Mouse (Mus musculus) forebrain, embryonic 12.5 days (tissue): ENCODE measurements around the gene Zfp106. TPM values are rescaled to one million over a fixed set of nuclear protein-coding genes. Genes with fewer than 3 reads are reported as not detected.
"Not testable (repeated sequence)": the region's sequence is repeated elsewhere in the genome, so short reads cannot be mapped to it uniquely, and the experiment has no call there.

Experiments
- ATAC-seq: fragments of 200-750 bp; cut with Nextera tagmentation; 2 replicates; pipeline ENCODE4 v1.8.0; 2017; ENCODE audit warnings: moderate TSS enrichment; ENCODE audit not compliant: low FRiP score
- H3K27ac ChIP-seq: fragments of 300-500 bp; sonication (generic); 2 replicates; pipeline ENCODE4 v1.5.1; 2016; ENCODE audit warnings: mild to moderate bottlenecking
- H3K27me3 ChIP-seq: fragments of 300-500 bp; sonication (generic); 2 replicates; pipeline ENCODE4 v1.6.1; 2016; ENCODE audit warnings: mild to moderate bottlenecking
- H3K36me3 ChIP-seq: fragments of 300-500 bp; sonication (generic); replicated peaks from 2 replicates; pipeline ENCODE4 v1.6.1; 2016; ENCODE audit warnings: mild to moderate bottlenecking
- H3K4me1 ChIP-seq: fragments of 300-500 bp; sonication (generic); 2 replicates; pipeline ENCODE4 v1.6.1; 2016
- H3K4me2 ChIP-seq: fragments of 300-500 bp; sonication (generic); 2 replicates; pipeline ENCODE4 v1.6.1; 2016; ENCODE audit warnings: mild to moderate bottlenecking, moderate library complexity
- H3K4me3 ChIP-seq: fragments of 300-500 bp; sonication (generic); replicated peaks from 2 replicates; pipeline ENCODE4 v1.5.1; 2016; ENCODE audit warnings: mild to moderate bottlenecking
- H3K9ac ChIP-seq: fragments of 300-500 bp; sonication (generic); 2 replicates; pipeline ENCODE4 v1.6.1; 2016; ENCODE audit warnings: mild to moderate bottlenecking
- H3K9me3 ChIP-seq: fragments of 300-500 bp; sonication (generic); 2 replicates; pipeline ENCODE4 v1.6.1; 2016
- WGBS: fragments of 180-500 bp; shearing (Covaris S2); methylation state at CpG from one replicate; pipeline ENCODE4 v1.1.7; 2016; 5-methylcytosine and 5-hydroxymethylcytosine counted together
- polyA plus RNA-seq: library from polyadenylated mRNA; unstranded; fragments of >200 nt; fragmentation: Nextera tagmentation; extraction: Ambion mirVana; gene quantifications from 2 replicates; pipeline ENCODE4 v1.2.1, GENCODE M21; 2016

Gene Zfp106
- polyA plus RNA-seq, 1 experiment from 2014 or later: 68.3 TPM

DNA sequence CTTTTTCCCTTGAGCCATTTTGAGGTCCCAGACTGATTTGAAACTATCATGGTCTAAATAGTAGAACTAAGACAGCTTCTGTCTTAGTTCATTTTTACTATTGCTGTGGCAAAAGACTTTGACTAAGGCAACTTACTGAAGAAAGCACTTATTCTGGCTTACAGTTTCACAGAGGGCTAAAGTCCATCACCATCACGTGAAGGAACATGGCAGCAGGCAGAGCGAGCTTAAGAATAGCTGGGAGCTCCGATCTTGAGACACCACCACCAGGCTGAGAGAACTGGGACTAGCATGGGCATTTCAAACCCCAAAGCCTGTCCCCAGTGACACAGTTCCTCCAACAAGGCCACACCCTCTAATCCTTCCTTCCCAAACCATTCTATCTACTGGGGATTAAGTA, 7.4 kb upstream of the Zfp106 start:
- H3K27ac ChIP-seq: no peak overlapping the region
- no peaks in the 10 kb centered on the region for H3K27me3 ChIP-seq
- H3K36me3 ChIP-seq: peaks cover 9% of the 10 kb centered on the region
- ATAC-seq: no peak
- H3K9ac ChIP-seq: no peak overlapping the region
- no peak overlapping the region for H3K4me2 ChIP-seq
- no peaks in the 10 kb centered on the region for H3K9me3 ChIP-seq
- 94% methylated on average over 3 of the region's 3 CpGs for WGBS
- H3K4me1 ChIP-seq: peaks cover 19% of the 10 kb centered on the region
- no peak overlapping the region for H3K4me3 ChIP-seq

DNA sequence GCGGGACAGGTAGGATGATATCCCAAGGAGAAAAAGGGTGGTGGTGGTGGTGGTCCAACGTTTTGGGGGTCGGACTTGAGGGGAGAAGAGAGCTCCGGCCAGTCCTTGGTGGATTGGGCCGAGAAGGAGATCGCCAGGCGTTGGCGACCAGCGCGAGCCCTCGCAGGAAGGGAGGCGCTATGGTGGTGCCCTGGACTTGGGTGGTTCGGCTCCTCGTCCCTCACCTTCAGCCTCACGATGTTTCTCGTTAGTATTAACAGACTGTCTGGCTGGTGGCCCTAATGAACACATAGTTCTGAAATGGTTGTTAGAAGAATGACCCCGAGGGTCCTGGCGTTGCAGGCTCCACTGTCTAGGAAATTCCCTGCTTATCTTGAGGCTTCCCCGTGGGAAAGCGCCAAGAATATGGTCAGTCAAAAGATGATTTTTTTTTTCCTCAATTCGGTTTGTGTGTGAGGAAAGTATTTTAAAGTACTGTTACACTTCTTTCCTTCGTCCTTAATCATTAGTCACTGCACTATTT, 4.2 kb upstream of the Zfp106 start:
- Histone ChIP-seq H3K27ac (peak overlapping the region; percentile 78), H3K9ac (peak overlapping the region; percentile 79), H3K36me3 (peaks cover 9% of the 10 kb centered on the region), H3K27me3 (no peaks in the 10 kb centered on the region), H3K9me3 (no peaks in the 10 kb centered on the region), H3K4me2 (peak overlapping the region; percentile 73), H3K4me1 (peaks cover 23% of the 10 kb centered on the region), H3K4me3 (peak overlapping the region; percentile 70)
- WGBS: under 1% methylated on average over 22 of the region's 22 CpGs
- ATAC-seq: peak; percentile 78

DNA sequence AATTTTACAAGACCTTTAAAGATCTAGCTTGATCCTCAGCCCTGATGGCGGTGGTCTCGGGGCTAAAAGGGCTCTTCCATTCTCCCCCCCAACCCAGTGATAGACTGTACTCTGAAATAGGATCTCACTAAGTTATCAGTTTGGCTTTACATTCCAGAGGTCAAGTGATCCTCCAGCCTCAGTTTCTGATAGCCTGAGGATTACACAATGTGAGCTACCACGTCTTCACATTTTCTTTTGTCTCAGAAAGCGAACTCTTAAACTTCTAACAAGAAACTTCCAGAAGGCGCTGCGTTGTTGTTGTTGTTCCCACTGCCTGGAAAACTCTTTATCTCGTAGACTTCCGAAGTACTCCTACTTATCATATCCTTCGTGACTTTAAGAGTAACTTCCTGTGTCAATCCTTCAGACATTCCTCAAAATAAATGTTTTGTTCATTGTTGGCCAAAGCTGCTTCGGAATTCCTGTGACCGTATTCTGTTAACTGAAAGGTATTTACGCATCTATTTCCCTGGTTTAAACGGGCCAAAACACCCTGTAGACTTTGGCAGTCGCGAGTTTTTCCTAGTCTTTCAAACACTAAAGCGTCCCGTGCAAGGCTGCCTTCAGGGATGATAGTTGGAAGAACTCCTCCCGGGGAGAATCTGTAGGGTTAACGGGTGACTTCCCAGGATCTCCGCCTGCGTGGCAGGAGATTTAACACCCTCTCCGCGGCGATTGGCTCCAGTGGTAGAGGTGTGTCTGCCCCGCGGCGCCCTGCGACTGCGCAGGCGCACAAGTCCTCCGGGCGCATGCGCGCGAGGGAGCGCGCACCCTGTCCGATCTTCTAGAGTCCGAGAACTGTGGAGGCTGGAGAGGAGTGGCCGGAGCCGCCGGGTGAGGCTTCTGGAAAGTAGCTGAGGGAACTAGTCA, 3.5 kb upstream of the Zfp106 start, which contains the start of gene Snap23:
TSS of gene Snap23 (plus strand) at position 786 of the 912 bp plus-strand sequence.
- Histone ChIP-seq H3K4me3 (peak within 1 kb of the TSS; percentile 70), H3K9ac (peak within 1 kb of the TSS; percentile 79), H3K4me1 (peaks cover 26% of the 10 kb centered on the region), H3K27ac (peak within 1 kb of the TSS; percentile 78), H3K4me2 (peak within 1 kb of the TSS; percentile 73), H3K27me3 (no peaks in the 10 kb centered on the region), H3K9me3 (no peaks in the 10 kb centered on the region), H3K36me3 (peaks cover 9% of the 10 kb centered on the region)
- WGBS: 2% methylated on average over 42 of the region's 42 CpGs
- ATAC-seq: peak; percentile 93

DNA sequence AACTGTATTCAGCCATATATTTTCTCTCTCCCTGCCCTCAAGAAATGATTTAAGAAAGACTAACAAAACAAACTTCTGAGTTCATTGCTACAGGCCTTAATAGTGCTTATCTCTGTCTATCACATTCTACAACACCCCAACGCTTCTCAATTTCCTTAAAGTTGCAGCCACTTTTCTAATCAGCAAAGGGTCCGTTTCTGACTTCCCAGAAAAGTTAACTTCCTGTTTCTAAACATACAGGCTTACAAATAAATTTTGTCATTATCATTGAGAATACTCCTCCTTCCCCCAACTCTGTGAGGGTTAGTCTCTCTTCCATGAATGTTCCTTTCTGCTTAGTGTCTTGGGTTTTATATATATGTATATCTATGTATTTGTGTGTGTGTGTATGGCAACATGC, 1.7 kb upstream of the Zfp106 start:
- no peak overlapping the region for H3K4me3 ChIP-seq
- no peaks in the 10 kb centered on the region for H3K27me3 ChIP-seq
- H3K9ac ChIP-seq: no peak overlapping the region
- 0 out of 2 replicates have a peak, but pooled peaks cover 6% of the 10 kb centered on the region for H3K36me3 ChIP-seq
- no peak for ATAC-seq
- WGBS: 91% methylated on average over 2 of the region's 2 CpGs
- no peak overlapping the region for H3K27ac ChIP-seq
- H3K9me3 ChIP-seq: no peaks in the 10 kb centered on the region
- H3K4me2 ChIP-seq: no peak overlapping the region
- peaks cover 29% of the 10 kb centered on the region for H3K4me1 ChIP-seq

DNA sequence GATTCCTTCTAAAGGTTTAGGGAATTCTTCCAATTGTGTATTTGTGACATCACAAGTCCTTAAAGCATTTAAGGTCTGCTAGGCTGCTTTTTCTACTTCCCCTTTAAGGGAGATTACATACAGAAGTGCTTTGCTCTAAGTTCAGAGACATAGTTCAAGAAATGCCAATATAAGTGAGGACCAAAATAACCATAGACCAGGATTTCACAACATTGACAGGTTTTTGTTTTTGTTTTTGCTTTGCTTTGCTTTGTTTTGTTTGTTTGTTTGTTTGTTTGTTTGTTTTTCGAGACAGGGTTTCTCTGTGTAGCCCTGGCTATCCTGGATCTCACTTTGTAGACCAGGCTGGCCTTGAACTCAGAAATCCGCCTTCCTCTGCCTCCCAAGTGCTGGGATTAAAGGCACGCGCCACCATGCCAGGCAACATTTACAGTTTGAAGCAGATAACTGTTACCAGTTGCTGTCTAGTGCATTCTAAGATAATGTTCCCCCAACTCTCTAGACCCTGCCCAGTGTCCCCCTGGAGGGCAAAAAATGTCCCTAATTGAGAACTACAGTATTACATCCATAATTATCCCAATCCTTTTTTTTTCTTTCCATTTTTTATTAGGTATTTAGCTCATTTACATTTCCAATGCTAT, 1.0 kb upstream of the Zfp106 start:
- not testable (repeated sequence) for ATAC-seq, H3K36me3 ChIP-seq, H3K9ac ChIP-seq, H3K4me3 ChIP-seq, H3K27ac ChIP-seq, H3K27me3 ChIP-seq, H3K9me3 ChIP-seq, H3K4me2 ChIP-seq
- 93% methylated on average over 4 of the region's 4 CpGs for WGBS
- peaks cover 29% of the 10 kb centered on the region for H3K4me1 ChIP-seq

DNA sequence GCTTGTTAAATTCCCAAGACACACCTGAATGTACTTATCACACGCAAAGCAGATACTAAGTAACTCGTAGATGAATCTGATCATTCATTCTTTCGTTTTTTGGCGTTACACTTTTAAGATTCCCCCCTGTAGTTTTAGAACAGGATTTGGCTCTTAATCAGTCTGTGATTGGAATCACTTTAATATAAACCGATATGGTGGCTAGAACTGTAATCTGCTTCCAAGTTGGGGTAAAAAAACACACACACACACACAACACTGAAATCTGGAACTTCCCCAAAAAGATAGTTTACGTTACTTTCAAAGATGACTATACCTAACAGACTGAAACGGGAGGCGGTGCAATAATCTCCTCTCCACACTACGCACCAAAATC, 796 bp downstream of the Zfp106 start:
- ATAC-seq: no peak
- Histone ChIP-seq H3K4me2 (peak overlapping the region; percentile 79), H3K4me3 (peak overlapping the region; percentile 71), H3K4me1 (peaks cover 14% of the 10 kb centered on the region), H3K9ac (peak overlapping the region; percentile 88), H3K27me3 (no peaks in the 10 kb centered on the region), H3K36me3 (0 out of 2 replicates have a peak, but pooled peaks cover 7% of the 10 kb centered on the region), H3K9me3 (no peaks in the 10 kb centered on the region), H3K27ac (no peak overlapping the region)
- WGBS: 26% methylated on average over 9 of the region's 9 CpGs

DNA sequence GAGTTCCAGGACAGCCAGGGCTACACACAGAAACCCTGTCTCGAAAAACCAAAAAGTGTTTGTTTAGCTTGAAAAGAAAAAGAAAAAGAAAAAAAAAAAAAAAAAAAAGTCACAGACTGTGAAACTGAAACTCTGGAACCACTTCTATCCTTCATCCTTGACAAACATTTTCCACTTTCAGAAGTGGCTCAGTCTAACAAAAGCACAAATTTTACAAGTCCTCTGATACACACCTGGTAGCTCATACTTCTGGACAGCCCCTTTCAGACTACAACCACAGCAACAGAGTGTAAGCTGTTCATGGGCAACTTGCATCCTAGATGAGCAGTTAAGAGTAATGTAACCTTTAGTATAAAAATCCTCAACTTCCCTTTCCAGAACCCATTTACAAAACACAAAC, 2.1 kb downstream of the Zfp106 start:
- no peak overlapping the region for H3K4me3 ChIP-seq
- H3K4me2 ChIP-seq: no peak overlapping the region
- H3K27ac ChIP-seq: no peak overlapping the region
- H3K36me3 ChIP-seq: 0 out of 2 replicates have a peak, but pooled peaks cover 7% of the 10 kb centered on the region
- ATAC-seq: no peak
- H3K9me3 ChIP-seq: no peaks in the 10 kb centered on the region
- H3K27me3 ChIP-seq: no peaks in the 10 kb centered on the region
- peaks cover 11% of the 10 kb centered on the region; the same call in 1 of the 2 replicates for H3K4me1 ChIP-seq
- 94% methylated on average over 1 of the region's 1 CpGs for WGBS
- H3K9ac ChIP-seq: no peak overlapping the region

DNA sequence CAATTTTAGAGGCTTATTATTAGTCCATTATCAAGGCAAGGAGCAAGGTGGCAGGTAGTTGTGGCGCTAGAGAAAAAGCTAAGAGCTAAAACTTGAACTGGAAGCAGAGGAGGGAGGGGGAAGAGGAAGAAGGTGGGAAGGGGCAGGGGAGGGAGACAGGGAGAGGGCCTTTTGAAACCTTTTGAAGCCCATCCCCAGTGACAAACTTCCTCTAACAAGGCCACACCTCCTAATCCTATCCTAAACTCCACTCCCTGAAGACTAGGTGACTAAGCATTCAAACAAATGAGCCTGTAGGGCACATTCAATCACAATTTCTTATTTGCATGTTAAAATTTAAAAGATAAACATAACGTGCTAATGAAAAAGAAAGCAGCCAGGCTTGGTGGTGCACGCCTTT, 4.8 kb downstream of the Zfp106 start:
- no peak overlapping the region for H3K27ac ChIP-seq
- no peaks in the 10 kb centered on the region for H3K9me3 ChIP-seq
- no peak for ATAC-seq
- 91% methylated on average over 3 of the region's 3 CpGs for WGBS
- no peak overlapping the region for H3K4me2 ChIP-seq
- H3K27me3 ChIP-seq: no peaks in the 10 kb centered on the region
- no peak overlapping the region for H3K9ac ChIP-seq
- no peak overlapping the region for H3K4me3 ChIP-seq
- H3K4me1 ChIP-seq: peaks cover 11% of the 10 kb centered on the region; the same call in 1 of the 2 replicates
- peaks cover 14% of the 10 kb centered on the region for H3K36me3 ChIP-seq

DNA sequence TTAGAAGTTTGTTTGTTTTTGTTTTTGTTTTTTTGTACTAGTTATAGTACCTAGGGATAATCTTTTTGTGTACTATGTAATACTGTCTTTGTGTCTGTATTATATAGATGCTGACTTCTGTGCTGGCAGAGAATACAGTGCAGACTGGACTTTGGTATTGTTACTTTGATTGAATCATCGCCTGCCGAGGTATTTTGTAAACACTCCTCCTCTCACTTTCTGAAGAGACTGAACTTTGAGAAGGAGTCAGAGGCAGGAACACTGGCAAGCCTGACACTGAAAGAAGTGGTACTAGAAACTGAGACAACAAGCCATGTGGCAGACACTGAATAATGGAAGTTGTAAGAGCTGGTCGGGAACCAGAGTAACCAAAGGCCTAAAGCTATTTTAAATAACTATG, 6.8 kb downstream of the Zfp106 start:
- Histone ChIP-seq H3K4me2 (no peak overlapping the region), H3K4me3 (no peak overlapping the region), H3K4me1 (0 out of 2 replicates have a peak, but pooled peaks cover 3% of the 10 kb centered on the region), H3K27ac (no peak overlapping the region), H3K36me3 (peaks cover 25% of the 10 kb centered on the region), H3K9ac (no peak overlapping the region), H3K27me3 (no peaks in the 10 kb centered on the region), H3K9me3 (no peaks in the 10 kb centered on the region)
- ATAC-seq: no peak
- WGBS: 78% methylated on average over 3 of the region's 3 CpGs

DNA sequence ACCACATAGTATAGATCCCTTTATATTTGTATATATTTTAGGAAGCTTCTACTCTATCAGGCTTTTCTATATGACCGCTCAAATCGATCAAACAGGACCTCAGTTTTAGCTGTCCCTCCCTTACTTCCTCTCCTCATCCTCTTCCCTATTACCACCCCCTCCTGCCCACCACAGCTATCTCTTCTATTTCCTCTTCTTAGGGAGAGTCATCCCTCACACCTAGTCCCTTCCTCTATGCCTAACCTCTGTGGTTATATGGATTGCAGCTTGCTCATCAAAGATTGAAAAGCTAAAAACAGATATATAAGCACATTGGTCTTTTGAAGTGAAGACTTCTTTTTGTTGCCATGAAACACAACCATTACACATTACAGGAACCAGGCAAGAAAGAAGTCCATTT, 18.9 kb downstream of the Zfp106 start:
- Histone ChIP-seq H3K4me1 (peaks cover 5% of the 10 kb centered on the region; the same call in 1 of the 2 replicates), H3K9ac (no peak overlapping the region), H3K27me3 (no peaks in the 10 kb centered on the region), H3K27ac (no peak overlapping the region), H3K4me3 (no peak overlapping the region), H3K9me3 (no peaks in the 10 kb centered on the region), H3K4me2 (no peak overlapping the region), H3K36me3 (peaks cover 26% of the 10 kb centered on the region)
- 91% methylated on average over 2 of the region's 2 CpGs for WGBS
- ATAC-seq: no peak

DNA sequence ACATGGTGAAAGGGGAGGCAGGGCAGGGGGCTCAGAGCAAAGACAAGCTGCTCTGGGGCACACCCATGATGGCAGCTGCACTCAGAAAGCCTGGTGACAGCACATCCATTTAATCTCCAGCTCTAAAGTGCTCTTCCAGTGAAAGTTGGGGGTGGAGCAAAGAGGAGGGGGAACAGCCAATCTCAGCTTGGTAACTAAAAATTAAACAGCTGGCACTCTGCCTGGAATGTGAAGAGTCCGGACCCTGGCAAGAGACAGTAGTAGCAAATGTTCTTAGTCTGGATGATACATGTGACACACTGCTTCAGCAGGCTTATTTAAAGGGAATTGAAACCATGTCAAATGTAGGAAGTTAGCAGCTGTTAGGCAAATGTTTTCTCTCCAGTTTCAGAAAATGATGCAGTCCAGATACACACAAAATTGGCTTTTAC, 23.9 kb downstream of the Zfp106 start:
- peak; percentile 68; the same call in 1 of the 2 replicates for ATAC-seq
- WGBS: 37% methylated on average over 1 of the region's 1 CpGs
- Histone ChIP-seq H3K4me3 (no peak overlapping the region), H3K27ac (no peak overlapping the region), H3K36me3 (peaks cover 22% of the 10 kb centered on the region), H3K27me3 (no peaks in the 10 kb centered on the region), H3K9me3 (no peaks in the 10 kb centered on the region), H3K9ac (no peak overlapping the region), H3K4me2 (no peak overlapping the region), H3K4me1 (peaks cover 10% of the 10 kb centered on the region; the same call in 1 of the 2 replicates)

DNA sequence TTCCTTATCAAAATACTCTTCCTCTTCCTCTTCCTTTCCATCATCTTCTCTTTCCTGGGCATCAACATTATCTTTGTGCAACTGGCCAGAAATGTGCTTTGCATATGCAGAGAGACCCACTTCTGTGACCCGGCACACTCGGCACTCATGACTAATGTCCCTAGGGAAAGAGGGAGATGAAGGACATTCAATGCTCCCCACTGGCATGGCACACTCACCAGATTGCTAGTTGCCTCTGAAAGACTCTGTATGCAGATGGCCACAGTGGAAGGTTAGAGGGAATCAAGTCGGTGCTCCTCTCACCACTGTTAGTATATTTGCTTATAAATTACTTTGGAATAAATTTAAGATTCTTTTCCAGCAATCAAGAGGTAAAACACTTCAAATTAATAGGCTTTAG, 24.3 kb downstream of the Zfp106 start:
- H3K27ac ChIP-seq: 0 out of 2 replicates have a peak overlapping the region, but pooled peaks have one; percentile 9
- peaks cover 23% of the 10 kb centered on the region for H3K36me3 ChIP-seq

More for the DNA sequence above, 24.3 kb downstream of the Zfp106 start:
- Histone ChIP-seq H3K9ac (no peak overlapping the region), H3K4me3 (no peak overlapping the region), H3K4me2 (no peak overlapping the region), H3K4me1 (peaks cover 10% of the 10 kb centered on the region; the same call in 1 of the 2 replicates), H3K9me3 (no peaks in the 10 kb centered on the region), H3K27me3 (no peaks in the 10 kb centered on the region)
- ATAC-seq: no peak
- 63% methylated on average over 3 of the region's 3 CpGs for WGBS
